Mouse (Mus musculus): ENCODE measurements around the gene Ccdc30. TPM values are rescaled to one million over a fixed set of nuclear protein-coding genes. Genes with fewer than 3 reads are reported as not detected.
A peak's percentile ranks its signal among the peaks of the same experiment; 100 is the strongest.
"Not testable (repeated sequence)": the region's sequence is repeated elsewhere in the genome, so short reads cannot be mapped to it uniquely, and the experiment has no call there.

The Ccdc30 gene
- polyA plus RNA-seq, 1 experiment from 2014 or later = 10.6 TPM

GRCm38 (mm10) chr4:119292771-119293573 lies 122.3 kb downstream of the Ccdc30 start:
- no peak for ATAC-seq (ENCODE audit: insufficient read depth, low FRiP score, low TSS enrichment)
- 2% methylated on average over 24 of the region's 24 CpGs for WGBS
- H3K27ac ChIP-seq (ENCODE audit: low read depth, low read length) = no peak overlapping the region

GRCm38 (mm10) chr4:119291921-119292320 lies 123.4 kb downstream of the Ccdc30 start:
- Histone ChIP-seq H3K9ac (ENCODE audit: low read length) (no peak overlapping the region), H3K4me3 (ENCODE audit: low read depth, low read length) (peak overlapping the region; percentile 99), H3K4me2 (ENCODE audit: low read depth) (peak overlapping the region; percentile 88), H3K27ac (ENCODE audit: low read depth, low read length) (no peak overlapping the region), H3K4me1 (ENCODE audit: control insufficient read depth, insufficient read depth, low read length) (peaks cover 14% of the 10 kb centered on the region), H3K36me3 (ENCODE audit: control insufficient read depth, insufficient read depth, low read length) (peaks cover 2% of the 10 kb centered on the region; the same call in 1 of the 2 replicates), H3K9me3 (ENCODE audit: control insufficient read depth, low read length) (no peaks in the 10 kb centered on the region), H3K27me3 (ENCODE audit: control insufficient read depth, insufficient read depth, low read length) (no peaks in the 10 kb centered on the region)
- DNase-seq (ENCODE audit: low spot score) (no peak), ATAC-seq (ENCODE audit: insufficient read depth, low FRiP score, low TSS enrichment) (no peak)
- WGBS = 88% methylated on average over 1 of the region's 1 CpGs

More at GRCm38 (mm10) chr4:119292771-119293573, 122.3 kb downstream of the Ccdc30 start:
- Histone ChIP-seq H3K36me3 (ENCODE audit: control insufficient read depth, insufficient read depth, low read length) (peaks cover 2% of the 10 kb centered on the region; the same call in 1 of the 2 replicates), H3K27me3 (ENCODE audit: control insufficient read depth, insufficient read depth, low read length) (no peaks in the 10 kb centered on the region), H3K4me1 (ENCODE audit: control insufficient read depth, insufficient read depth, low read length) (peaks cover 14% of the 10 kb centered on the region), H3K4me3 (ENCODE audit: low read depth, low read length) (peak overlapping the region; percentile 99), H3K4me2 (ENCODE audit: low read depth) (peak overlapping the region; percentile 88), H3K9me3 (ENCODE audit: control insufficient read depth, low read length) (no peaks in the 10 kb centered on the region), H3K9ac (ENCODE audit: low read length) (peak overlapping the region; percentile 91)
- peak; percentile 50 for DNase-seq (ENCODE audit: low spot score)

- no peak for ATAC-seq (ENCODE audit: insufficient read depth, low FRiP score, low TSS enrichment)
- no peak for DNase-seq (ENCODE audit: low spot score)
- no peak overlapping the region for H3K27ac ChIP-seq (ENCODE audit: low read depth, low read length)
- H3K36me3 ChIP-seq (ENCODE audit: control insufficient read depth, insufficient read depth, low read length) = peaks cover 11% of the 10 kb centered on the region
- no peak overlapping the region for H3K4me3 ChIP-seq (ENCODE audit: low read depth, low read length)
- H3K9ac ChIP-seq (ENCODE audit: low read length) = no peak overlapping the region
- no peaks in the 10 kb centered on the region for H3K27me3 ChIP-seq (ENCODE audit: control insufficient read depth, insufficient read depth, low read length)
- H3K4me1 ChIP-seq (ENCODE audit: control insufficient read depth, insufficient read depth, low read length) = no peaks in the 10 kb centered on the region
- no peak overlapping the region for H3K4me2 ChIP-seq (ENCODE audit: low read depth)
- WGBS = 94% methylated on average over 2 of the region's 2 CpGs
- H3K9me3 ChIP-seq (ENCODE audit: control insufficient read depth, low read length) = no peaks in the 10 kb centered on the region
Observed at GRCm38 (mm10) chr4:119285336-119285735, 130.0 kb downstream of the Ccdc30 start.

- Histone ChIP-seq H3K27me3 (ENCODE audit: control insufficient read depth, insufficient read depth, low read length) (no peaks in the 10 kb centered on the region), H3K4me1 (ENCODE audit: control insufficient read depth, insufficient read depth, low read length) (no peaks in the 10 kb centered on the region), H3K36me3 (ENCODE audit: control insufficient read depth, insufficient read depth, low read length) (peaks cover 11% of the 10 kb centered on the region), H3K4me2 (ENCODE audit: low read depth) (no peak overlapping the region), H3K9me3 (ENCODE audit: control insufficient read depth, low read length) (no peaks in the 10 kb centered on the region), H3K4me3 (ENCODE audit: low read depth, low read length) (no peak overlapping the region), H3K9ac (ENCODE audit: low read length) (no peak overlapping the region), H3K27ac (ENCODE audit: low read depth, low read length) (no peak overlapping the region)
- DNase-seq (ENCODE audit: low spot score) (no peak), ATAC-seq (ENCODE audit: insufficient read depth, low FRiP score, low TSS enrichment) (no peak)
- WGBS = 83% methylated on average over 1 of the region's 1 CpGs
Observed at GRCm38 (mm10) chr4:119284861-119285260, 130.5 kb downstream of the Ccdc30 start.

GRCm38 (mm10) chr4:119278784-119279183 lies 136.5 kb downstream of the Ccdc30 start:
- not testable (repeated sequence) for H3K4me1 ChIP-seq (ENCODE audit: control insufficient read depth, insufficient read depth, low read length); H3K4me2 ChIP-seq (ENCODE audit: low read depth); H3K4me3 ChIP-seq (ENCODE audit: low read depth, low read length); H3K9ac ChIP-seq (ENCODE audit: low read length); ATAC-seq (ENCODE audit: insufficient read depth, low FRiP score, low TSS enrichment); H3K27ac ChIP-seq (ENCODE audit: low read depth, low read length); H3K27me3 ChIP-seq (ENCODE audit: control insufficient read depth, insufficient read depth, low read length); H3K9me3 ChIP-seq (ENCODE audit: control insufficient read depth, low read length); DNase-seq (ENCODE audit: low spot score)
- 92% methylated on average over 15 of the region's 15 CpGs for WGBS
- H3K36me3 ChIP-seq (ENCODE audit: control insufficient read depth, insufficient read depth, low read length) = peaks cover 24% of the 10 kb centered on the region

- 89% methylated on average over 2 of the region's 2 CpGs for WGBS
Observed at GRCm38 (mm10) chr4:119275726-119276125, 139.6 kb downstream of the Ccdc30 start.

GRCm38 (mm10) chr4:119275226-119275625 lies 140.1 kb downstream of the Ccdc30 start:
- peaks cover 22% of the 10 kb centered on the region for H3K36me3 ChIP-seq (ENCODE audit: control insufficient read depth, insufficient read depth, low read length)
- ATAC-seq (ENCODE audit: insufficient read depth, low FRiP score, low TSS enrichment) = no peak
- no peak for DNase-seq (ENCODE audit: low spot score)

More at GRCm38 (mm10) chr4:119275726-119276125, 139.6 kb downstream of the Ccdc30 start:
- no peak overlapping the region for H3K4me3 ChIP-seq (ENCODE audit: low read depth, low read length)
- no peak for ATAC-seq (ENCODE audit: insufficient read depth, low FRiP score, low TSS enrichment)
- H3K4me2 ChIP-seq (ENCODE audit: low read depth) = no peak overlapping the region
- H3K36me3 ChIP-seq (ENCODE audit: control insufficient read depth, insufficient read depth, low read length) = peaks cover 22% of the 10 kb centered on the region
- H3K27ac ChIP-seq (ENCODE audit: low read depth, low read length) = no peak overlapping the region
- no peaks in the 10 kb centered on the region for H3K9me3 ChIP-seq (ENCODE audit: control insufficient read depth, low read length)
- H3K9ac ChIP-seq (ENCODE audit: low read length) = no peak overlapping the region
- H3K4me1 ChIP-seq (ENCODE audit: control insufficient read depth, insufficient read depth, low read length) = no peaks in the 10 kb centered on the region
- no peak for DNase-seq (ENCODE audit: low spot score)
- no peaks in the 10 kb centered on the region for H3K27me3 ChIP-seq (ENCODE audit: control insufficient read depth, insufficient read depth, low read length)

GRCm38 (mm10) chr4:119274627-119275026 lies 140.7 kb downstream of the Ccdc30 start:
- Histone ChIP-seq H3K4me3 (ENCODE audit: low read depth, low read length) (no peak overlapping the region), H3K9ac (ENCODE audit: low read length) (no peak overlapping the region), H3K4me2 (ENCODE audit: low read depth) (no peak overlapping the region), H3K27ac (ENCODE audit: low read depth, low read length) (no peak overlapping the region), H3K27me3 (ENCODE audit: control insufficient read depth, insufficient read depth, low read length) (no peaks in the 10 kb centered on the region), H3K4me1 (ENCODE audit: control insufficient read depth, insufficient read depth, low read length) (no peaks in the 10 kb centered on the region), H3K36me3 (ENCODE audit: control insufficient read depth, insufficient read depth, low read length) (peaks cover 20% of the 10 kb centered on the region), H3K9me3 (ENCODE audit: control insufficient read depth, low read length) (no peaks in the 10 kb centered on the region)
- no peak for DNase-seq (ENCODE audit: low spot score)
- ATAC-seq (ENCODE audit: insufficient read depth, low FRiP score, low TSS enrichment) = no peak
- 94% methylated on average over 1 of the region's 1 CpGs for WGBS

More at GRCm38 (mm10) chr4:119275226-119275625, 140.1 kb downstream of the Ccdc30 start:
- Histone ChIP-seq H3K27me3 (ENCODE audit: control insufficient read depth, insufficient read depth, low read length) (no peaks in the 10 kb centered on the region), H3K9me3 (ENCODE audit: control insufficient read depth, low read length) (no peaks in the 10 kb centered on the region), H3K4me2 (ENCODE audit: low read depth) (no peak overlapping the region), H3K4me1 (ENCODE audit: control insufficient read depth, insufficient read depth, low read length) (no peaks in the 10 kb centered on the region), H3K4me3 (ENCODE audit: low read depth, low read length) (no peak overlapping the region), H3K27ac (ENCODE audit: low read depth, low read length) (no peak overlapping the region), H3K9ac (ENCODE audit: low read length) (no peak overlapping the region)
- WGBS = 89% methylated on average over 2 of the region's 2 CpGs

Data from neural tube, embryonic 11.5 days (tissue).